Comparison of ENCODE assay signal across 8 mouse cellular contexts in the genomic region with DNA sequence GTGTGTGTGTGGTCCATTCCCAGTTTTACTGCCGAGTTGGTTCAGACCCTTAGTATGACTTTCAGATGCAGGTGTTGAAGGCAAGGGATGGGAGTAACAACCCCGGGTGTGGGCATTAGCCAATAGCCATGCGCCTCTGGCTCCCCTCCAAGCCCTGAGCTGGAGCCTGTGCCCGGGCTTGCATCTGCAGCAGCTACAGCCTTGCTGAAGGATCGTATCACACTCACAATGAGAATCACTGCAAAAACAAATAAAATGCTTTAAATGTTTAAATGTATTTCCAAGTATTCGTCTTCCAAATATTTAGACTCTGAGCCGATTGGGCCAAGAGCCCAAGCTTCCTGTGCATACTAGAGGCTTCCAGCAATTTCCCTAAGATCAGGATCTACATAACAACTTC.
DNase-seq lines count a peak whose midpoint lies in the region; TF ChIP-seq lines count a peak whose summit lies in the region.

No protein-coding gene starts in this region.

- H3K27ac ChIP-seq in gastrocnemius, adult 2 months = peak overlapping the region; percentile 82

- DNase-seq in layer of hippocampus, adult 11-12 months (ENCODE audit: low spot score) = peak; percentile 65
- DNase-seq in layer of hippocampus, adult 9-10 months (ENCODE audit: low spot score) = no peak
- peak; percentile 72 for DNase-seq in adrenal gland, postnatal 14 days
- DNase-seq in gastrocnemius, adult 2 months = peak; percentile 73
- DNase-seq in kidney, postnatal 10 days = peak; percentile 65
- DNase-seq in lung, postnatal 10 days = peak; percentile 79
- DNase-seq in thymus, postnatal 36 days = no peak
- no peak for DNase-seq in thymus, postnatal 4 days

- intact Hi-C loops in gastrocnemius, adult 2 months (cut with DNase I) = loop anchor here (5.0 to 10.0 kb wide), 3 partner anchors 98 to 197 kb away; a partner anchor contains a TSS

- H3K4me3 ChIP-seq in gastrocnemius, adult 2 months = 0 out of 2 replicates have a peak overlapping the region, but pooled peaks have one; percentile 9

- no peak for TF ChIP-seq CTCF in gastrocnemius, adult 2 months (IDR thresholded peaks at IDR 0.05)

Comparison
In these comparisons a context has a peak if more than half of its experiments do, and no peak if none do; other contexts are left out.
1. DNase-seq: peak in layer of hippocampus, adult 11-12 months (single experiment), adrenal gland, postnatal 14 days (single experiment), gastrocnemius, adult 2 months (single experiment), kidney, postnatal 10 days (single experiment) and lung, postnatal 10 days (single experiment); none in layer of hippocampus, adult 9-10 months (single experiment), thymus, postnatal 36 days (0 of 2) and thymus, postnatal 4 days (single experiment).